Mouse (Mus musculus) liver, adult 2 months (tissue): ENCODE measurements at regions not wholly inside any gene's neighbourhood (a gene's known extent, or its start where the extent isn't known, plus 50 kb on each side); places are given as distances from the start of the nearest gene placed in this dataset.

ENCODE experiments used
- CTCF ChIP-seq: fragments of 200-500 bp; IDR thresholded peaks from 2 replicates; pipeline ENCODE4 v1.5.1; 2011; ENCODE audit warnings: low read depth, low read length, control low read depth
- POLR2A ChIP-seq: fragments of 200-500 bp; IDR thresholded peaks from 2 replicates; pipeline ENCODE4 v1.6.1; 2011; ENCODE audit warnings: low read length, control low read depth; ENCODE audit not compliant: insufficient read depth; ENCODE audit errors: extremely low read depth

DNA sequence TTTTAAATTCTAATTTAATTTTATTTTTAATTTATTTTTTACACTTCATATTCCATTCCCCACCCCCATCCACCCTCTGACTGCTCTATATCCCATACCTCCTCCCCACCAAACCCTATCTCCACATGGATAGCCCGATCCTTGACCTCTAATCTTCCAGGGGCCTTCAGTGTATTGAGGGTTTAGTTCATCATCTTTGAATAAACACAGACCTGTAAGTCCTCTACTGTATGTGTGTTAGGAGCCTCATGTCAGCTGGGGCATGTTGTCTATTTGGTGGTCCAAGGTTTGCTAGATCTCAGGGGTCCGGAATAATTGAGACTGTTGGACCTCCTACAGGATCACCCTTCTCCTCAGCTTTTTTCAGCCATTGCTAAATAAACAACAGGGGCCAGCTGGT lies 540.2 kb upstream of the Pcdh20 start:
- TF ChIP-seq CTCF (no peak), POLR2A (no peak)
